Mouse (Mus musculus) bone marrow, adult 2 months (tissue): ENCODE measurements around the gene Defb38.

Source experiments
- CTCF ChIP-seq: fragments of 200-500 bp; IDR thresholded peaks from 2 replicates; pipeline ENCODE4 v1.5.1; 2011; ENCODE audit warnings: low read length, control low read depth; ENCODE audit not compliant: control insufficient read depth, insufficient read depth
- POLR2A ChIP-seq: fragments of 200-500 bp; IDR thresholded peaks from 2 replicates; pipeline ENCODE4 v1.6.1; 2011; ENCODE audit warnings: low read depth, mild to moderate bottlenecking, control low read depth, low read length, borderline replicate concordance; ENCODE audit not compliant: control insufficient read depth

DNA sequence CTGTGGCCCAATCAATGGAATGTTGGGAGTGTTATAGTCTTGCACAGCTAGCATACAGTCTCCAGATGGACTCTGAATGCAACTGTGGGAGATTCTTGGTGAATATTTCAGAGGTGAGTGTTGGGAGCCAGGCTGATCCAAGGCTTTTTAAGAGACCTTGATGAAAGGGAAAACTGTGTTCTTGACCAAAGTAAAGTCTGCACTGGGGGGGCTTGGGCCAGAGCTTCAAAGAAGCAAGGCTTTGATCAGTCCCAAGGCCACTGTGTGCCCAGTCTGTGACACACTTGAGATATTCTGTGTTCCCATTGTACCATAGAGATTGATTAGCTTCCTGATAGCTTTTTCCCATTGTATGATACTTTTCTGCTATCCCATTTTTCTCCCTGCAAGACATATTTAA is 36.5 kb upstream of the Defb38 start:
- TF ChIP-seq CTCF (no peak), POLR2A (no peak)
